Mouse (Mus musculus): ENCODE measurements around the gene Gm20388.

DNA sequence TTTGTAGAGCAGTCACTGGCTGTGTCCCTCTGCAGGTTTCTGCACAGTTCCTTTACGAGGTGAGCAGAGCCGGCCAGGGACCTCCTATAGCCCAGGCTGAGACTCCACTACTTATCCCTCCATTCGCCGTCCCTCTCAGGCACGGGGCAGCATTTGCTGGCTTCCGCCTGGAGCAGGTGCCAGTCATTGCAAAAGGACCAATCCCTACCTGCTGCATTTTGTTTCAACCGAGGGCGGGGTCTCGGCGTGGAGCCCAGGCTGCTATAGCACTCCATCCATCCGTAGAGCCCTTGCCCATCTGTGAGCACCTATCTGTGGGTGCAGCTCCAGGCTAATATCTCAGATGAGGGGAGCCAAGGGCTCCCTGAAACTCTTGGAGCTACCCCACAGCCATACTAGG, 2759.4 kb downstream of the Gm20388 start:
- TF ChIP-seq TAL1 (IDR thresholded peaks at IDR 0.05; ENCODE audit: low read length) (no peak), GATA1 (IDR thresholded peaks at IDR 0.05; ENCODE audit: low read length) (no peak)

All from erythroblast, embryonic 14.5 days (primary cell).